Mouse (Mus musculus) limb, embryonic 12.5 days (tissue): ENCODE measurements around the gene Arnt. TPM values are rescaled to one million over a fixed set of nuclear protein-coding genes. Genes with fewer than 3 reads are reported as not detected.

ENCODE experiments used
- ATAC-seq: fragments of 200-750 bp; cut with Nextera tagmentation; 2 replicates; pipeline ENCODE4 v1.8.0; 2017; ENCODE audit warnings: low read depth, moderate TSS enrichment; ENCODE audit not compliant: insufficient number of reproducible peaks, insufficient read depth, low FRiP score, low TSS enrichment
- H3K27ac ChIP-seq: fragments of 300-500 bp; sonication (generic); 2 replicates; pipeline ENCODE4 v1.5.1; 2016; ENCODE audit warnings: mild to moderate bottlenecking, moderate library complexity
- H3K27me3 ChIP-seq: fragments of 300-500 bp; sonication (generic); 2 replicates; pipeline ENCODE4 v1.6.1; 2016; ENCODE audit warnings: mild to moderate bottlenecking, moderate library complexity
- H3K36me3 ChIP-seq: fragments of 300-500 bp; sonication (generic); 2 replicates; pipeline ENCODE4 v1.6.1; 2016; ENCODE audit warnings: mild to moderate bottlenecking, moderate library complexity
- H3K4me1 ChIP-seq: fragments of 300-500 bp; sonication (generic); replicated peaks from 2 replicates; pipeline ENCODE4 v1.6.1; 2016
- H3K4me2 ChIP-seq: fragments of 300-500 bp; sonication (generic); 2 replicates; pipeline ENCODE4 v1.6.1; 2016; ENCODE audit warnings: mild to moderate bottlenecking, moderate library complexity
- H3K4me3 ChIP-seq: fragments of 300-500 bp; sonication (generic); replicated peaks from 2 replicates; pipeline ENCODE4 v1.5.1; 2016; ENCODE audit warnings: mild to moderate bottlenecking
- H3K9ac ChIP-seq: fragments of 300-500 bp; sonication (generic); replicated peaks from 2 replicates; pipeline ENCODE4 v1.6.1; 2016; ENCODE audit warnings: mild to moderate bottlenecking, moderate library complexity
- H3K9me3 ChIP-seq: fragments of 300-500 bp; sonication (generic); 2 replicates; pipeline ENCODE4 v1.6.1; 2016; ENCODE audit warnings: mild to moderate bottlenecking, moderate library complexity
- WGBS: fragments of 180-500 bp; shearing (Covaris S2); methylation state at CpG from one replicate; pipeline ENCODE4 v1.1.7; 2016; 5-methylcytosine and 5-hydroxymethylcytosine counted together
- polyA plus RNA-seq: library from polyadenylated mRNA; unstranded; fragments of >200 nt; fragmentation: Nextera tagmentation; extraction: Ambion mirVana; gene quantifications from 2 replicates; pipeline ENCODE4 v1.2.1, GENCODE M21; 2016

The Arnt gene
- polyA plus RNA-seq, 1 experiment from 2014 or later = 49.4 TPM

- no peaks in the 10 kb centered on the region for H3K4me1 ChIP-seq
- 76% methylated on average over 1 of the region's 1 CpGs for WGBS
- no peak overlapping the region for H3K4me3 ChIP-seq
- H3K4me2 ChIP-seq = no peak overlapping the region
- H3K9me3 ChIP-seq = no peaks in the 10 kb centered on the region
- H3K27me3 ChIP-seq = no peaks in the 10 kb centered on the region
- H3K36me3 ChIP-seq = peaks cover 50% of the 10 kb centered on the region
- ATAC-seq = no peak
- H3K9ac ChIP-seq = no peak overlapping the region
- no peak overlapping the region for H3K27ac ChIP-seq
Observed at GRCm38 (mm10) chr3:95459381-95459780, 25.2 kb downstream of the Arnt start.

- no peak overlapping the region for H3K9ac ChIP-seq
- H3K9me3 ChIP-seq = no peaks in the 10 kb centered on the region
- H3K4me2 ChIP-seq = no peak overlapping the region
- no peak overlapping the region for H3K27ac ChIP-seq
- no peak overlapping the region for H3K4me3 ChIP-seq
- H3K27me3 ChIP-seq = no peaks in the 10 kb centered on the region
- H3K4me1 ChIP-seq = no peaks in the 10 kb centered on the region
- H3K36me3 ChIP-seq = peaks cover 63% of the 10 kb centered on the region
- ATAC-seq = no peak
Observed at GRCm38 (mm10) chr3:95463852-95464251, 29.7 kb downstream of the Arnt start.

- ATAC-seq = no peak
- no peak overlapping the region for H3K27ac ChIP-seq
- H3K4me1 ChIP-seq = no peaks in the 10 kb centered on the region
- no peak overlapping the region for H3K4me3 ChIP-seq
- no peak overlapping the region for H3K4me2 ChIP-seq
- no peaks in the 10 kb centered on the region for H3K27me3 ChIP-seq
- H3K9me3 ChIP-seq = no peaks in the 10 kb centered on the region
- peaks cover 81% of the 10 kb centered on the region for H3K36me3 ChIP-seq
- 100% methylated on average over 1 of the region's 1 CpGs for WGBS
- H3K9ac ChIP-seq = no peak overlapping the region
Observed at GRCm38 (mm10) chr3:95478966-95479365, 44.8 kb downstream of the Arnt start.

GRCm38 (mm10) chr3:95486421-95486820, 52.2 kb downstream of the Arnt start:
- no peak for ATAC-seq
- Histone ChIP-seq H3K4me1 (no peaks in the 10 kb centered on the region), H3K9ac (no peak overlapping the region), H3K9me3 (no peaks in the 10 kb centered on the region), H3K36me3 (peaks cover 85% of the 10 kb centered on the region), H3K4me3 (no peak overlapping the region), H3K4me2 (no peak overlapping the region), H3K27ac (no peak overlapping the region), H3K27me3 (no peaks in the 10 kb centered on the region)
- 87% methylated on average over 2 of the region's 2 CpGs for WGBS

- H3K9me3 ChIP-seq = no peaks in the 10 kb centered on the region
- H3K27me3 ChIP-seq = no peaks in the 10 kb centered on the region
- no peak for ATAC-seq
- no peak overlapping the region for H3K9ac ChIP-seq
- no peak overlapping the region for H3K4me3 ChIP-seq
- H3K4me1 ChIP-seq = no peaks in the 10 kb centered on the region
- H3K36me3 ChIP-seq = peaks cover 91% of the 10 kb centered on the region
- WGBS = 88% methylated on average over 3 of the region's 3 CpGs
- no peak overlapping the region for H3K4me2 ChIP-seq
- H3K27ac ChIP-seq = no peak overlapping the region
Observed at GRCm38 (mm10) chr3:95488679-95489078, 54.5 kb downstream of the Arnt start.

- no peak for ATAC-seq
- peaks cover 94% of the 10 kb centered on the region for H3K36me3 ChIP-seq
- no peak overlapping the region for H3K4me3 ChIP-seq
- H3K27me3 ChIP-seq = no peaks in the 10 kb centered on the region
- no peak overlapping the region for H3K27ac ChIP-seq
- H3K4me1 ChIP-seq = peaks cover 3% of the 10 kb centered on the region; the same call in 1 of the 2 replicates
- H3K9me3 ChIP-seq = no peaks in the 10 kb centered on the region
- H3K9ac ChIP-seq = no peak overlapping the region
- WGBS = 96% methylated on average over 2 of the region's 2 CpGs
- no peak overlapping the region for H3K4me2 ChIP-seq
Observed at GRCm38 (mm10) chr3:95490238-95490637, 56.0 kb downstream of the Arnt start.

- no peak overlapping the region for H3K9ac ChIP-seq
- no peak overlapping the region for H3K4me2 ChIP-seq
- WGBS = 37% methylated on average over 6 of the region's 6 CpGs
- ATAC-seq = no peak
- H3K27me3 ChIP-seq = no peaks in the 10 kb centered on the region
- H3K36me3 ChIP-seq = peaks cover 68% of the 10 kb centered on the region
- no peak overlapping the region for H3K4me3 ChIP-seq
- H3K4me1 ChIP-seq = peaks cover 14% of the 10 kb centered on the region; the same call in 1 of the 2 replicates
- peak overlapping the region; percentile 50; the same call in 1 of the 2 replicates for H3K27ac ChIP-seq
- no peaks in the 10 kb centered on the region for H3K9me3 ChIP-seq
Observed at GRCm38 (mm10) chr3:95494342-95494741, 60.2 kb downstream of the Arnt start.

GRCm38 (mm10) chr3:95498229-95498628, 64.0 kb downstream of the Arnt start:
- no peak overlapping the region for H3K9ac ChIP-seq
- no peaks in the 10 kb centered on the region for H3K9me3 ChIP-seq
- ATAC-seq = no peak
- no peak overlapping the region for H3K4me3 ChIP-seq
- WGBS = 90% methylated on average over 2 of the region's 2 CpGs
- H3K4me2 ChIP-seq = no peak overlapping the region
- peaks cover 25% of the 10 kb centered on the region for H3K4me1 ChIP-seq
- peaks cover 32% of the 10 kb centered on the region for H3K36me3 ChIP-seq
- no peaks in the 10 kb centered on the region for H3K27me3 ChIP-seq
- H3K27ac ChIP-seq = no peak overlapping the region; the same call in 1 of the 2 replicates

- H3K9me3 ChIP-seq = no peaks in the 10 kb centered on the region
- no peak for ATAC-seq
- peak within 1 kb of the TSS; percentile 42 for H3K9ac ChIP-seq
- WGBS = 58% methylated on average over 7 of the region's 7 CpGs
- peak within 1 kb of the TSS; percentile 52 for H3K4me2 ChIP-seq
- H3K27me3 ChIP-seq = no peaks in the 10 kb centered on the region
- H3K4me3 ChIP-seq = peak within 1 kb of the TSS; percentile 25
- peaks cover 25% of the 10 kb centered on the region for H3K4me1 ChIP-seq
- H3K36me3 ChIP-seq = peaks cover 25% of the 10 kb centered on the region
- H3K27ac ChIP-seq = peak within 1 kb of the TSS; percentile 78
Observed at GRCm38 (mm10) chr3:95499024-95499423, 64.8 kb downstream of the Arnt start, which contains the start of gene Ctsk. Gene Ctsk, plus strand, starts transcription at chr3:95499256.

- Histone ChIP-seq H3K4me3 (peak overlapping the region; percentile 25), H3K27me3 (no peaks in the 10 kb centered on the region), H3K36me3 (peaks cover 19% of the 10 kb centered on the region), H3K9me3 (no peaks in the 10 kb centered on the region), H3K4me2 (peak overlapping the region; percentile 52), H3K9ac (peak overlapping the region; percentile 42), H3K4me1 (peaks cover 22% of the 10 kb centered on the region), H3K27ac (peak overlapping the region; percentile 78)
- 12% methylated on average over 10 of the region's 10 CpGs for WGBS
- no peak; the same call in 1 of the 2 replicates for ATAC-seq
Observed at GRCm38 (mm10) chr3:95499496-95500140, 65.4 kb downstream of the Arnt start.

- no peak for ATAC-seq
- Histone ChIP-seq H3K27ac (no peak overlapping the region), H3K4me2 (no peak overlapping the region), H3K27me3 (no peaks in the 10 kb centered on the region), H3K36me3 (peaks cover 8% of the 10 kb centered on the region; the same call in 1 of the 2 replicates), H3K4me1 (peaks cover 22% of the 10 kb centered on the region), H3K4me3 (no peak overlapping the region), H3K9me3 (no peaks in the 10 kb centered on the region), H3K9ac (no peak overlapping the region)
- 64% methylated on average over 2 of the region's 2 CpGs for WGBS
Observed at GRCm38 (mm10) chr3:95502312-95502711, 68.1 kb downstream of the Arnt start.

- no peak overlapping the region for H3K4me2 ChIP-seq
- H3K4me3 ChIP-seq = no peak overlapping the region
- H3K27ac ChIP-seq = no peak overlapping the region
- H3K9ac ChIP-seq = no peak overlapping the region
- WGBS = 62% methylated on average over 6 of the region's 6 CpGs
- no peaks in the 10 kb centered on the region for H3K4me1 ChIP-seq
- no peaks in the 10 kb centered on the region for H3K9me3 ChIP-seq
- no peak for ATAC-seq
- H3K36me3 ChIP-seq = peaks cover 12% of the 10 kb centered on the region; the same call in 1 of the 2 replicates
- H3K27me3 ChIP-seq = no peaks in the 10 kb centered on the region
Observed at GRCm38 (mm10) chr3:95509348-95509747, 75.2 kb downstream of the Arnt start.
